Mouse (Mus musculus) B cell, adult 62 days (primary cell): Measurements from ENCODE around the gene Cd59a. TPM values are rescaled to one million over a fixed set of nuclear protein-coding genes. Genes with fewer than 3 reads are reported as not detected.

ENCODE experiments used
- total RNA-seq: library from RNA; stranded (reverse); gene quantifications from 4 replicates; pipeline ENCODE4 v1.2.4, GENCODE M21; 2023

The Cd59a gene
- 0.53 to 1.0 TPM (median 0.59 TPM) in 4 replicates for total RNA-seq

DNA sequence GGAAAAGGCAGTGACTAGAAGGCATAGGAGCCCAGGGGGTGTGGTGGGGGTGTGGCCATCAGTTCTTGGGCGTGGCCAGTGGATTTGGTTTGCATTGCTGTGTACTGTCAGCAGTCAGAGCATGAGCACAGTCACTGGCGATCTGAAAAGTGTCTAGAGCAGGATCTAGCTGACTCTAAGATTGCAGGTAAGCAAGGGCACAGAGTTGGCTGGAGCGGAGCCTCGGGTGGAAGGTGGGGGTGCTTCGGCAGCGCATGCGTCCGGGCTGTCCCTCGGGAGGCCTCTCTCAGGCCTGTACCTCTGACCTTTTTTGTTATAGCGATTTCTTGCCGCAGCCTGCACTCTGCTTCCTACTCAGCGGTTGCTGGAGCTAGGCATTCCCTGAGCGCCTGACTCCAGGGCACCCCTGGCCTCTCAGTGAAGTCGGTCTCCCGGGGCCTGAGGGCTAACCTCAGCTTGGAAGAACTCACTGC lies at the start of gene Cd59a:
TSS of gene Cd59a (plus strand) at position 61 of the 473 bp plus-strand sequence.

GRCm38 (mm10) chr2:104065526-104065925 lies 30.1 kb upstream of the Cd59a start, which contains the start of gene Gm10912:
TSS of gene Gm10912 (plus strand) at chr2:104065826.

GRCm38 (mm10) chr2:104068450-104068849 lies 27.2 kb upstream of the Cd59a start, which contains the start of gene Gm10799:
TSS of gene Gm10799 (minus strand) at chr2:104068550.

GRCm38 (mm10) chr2:104069704-104070185 lies 25.9 kb upstream of the Cd59a start, which contains the start of gene Cd59b:
TSS of gene Cd59b (plus strand) at chr2:104069849.

DNA sequence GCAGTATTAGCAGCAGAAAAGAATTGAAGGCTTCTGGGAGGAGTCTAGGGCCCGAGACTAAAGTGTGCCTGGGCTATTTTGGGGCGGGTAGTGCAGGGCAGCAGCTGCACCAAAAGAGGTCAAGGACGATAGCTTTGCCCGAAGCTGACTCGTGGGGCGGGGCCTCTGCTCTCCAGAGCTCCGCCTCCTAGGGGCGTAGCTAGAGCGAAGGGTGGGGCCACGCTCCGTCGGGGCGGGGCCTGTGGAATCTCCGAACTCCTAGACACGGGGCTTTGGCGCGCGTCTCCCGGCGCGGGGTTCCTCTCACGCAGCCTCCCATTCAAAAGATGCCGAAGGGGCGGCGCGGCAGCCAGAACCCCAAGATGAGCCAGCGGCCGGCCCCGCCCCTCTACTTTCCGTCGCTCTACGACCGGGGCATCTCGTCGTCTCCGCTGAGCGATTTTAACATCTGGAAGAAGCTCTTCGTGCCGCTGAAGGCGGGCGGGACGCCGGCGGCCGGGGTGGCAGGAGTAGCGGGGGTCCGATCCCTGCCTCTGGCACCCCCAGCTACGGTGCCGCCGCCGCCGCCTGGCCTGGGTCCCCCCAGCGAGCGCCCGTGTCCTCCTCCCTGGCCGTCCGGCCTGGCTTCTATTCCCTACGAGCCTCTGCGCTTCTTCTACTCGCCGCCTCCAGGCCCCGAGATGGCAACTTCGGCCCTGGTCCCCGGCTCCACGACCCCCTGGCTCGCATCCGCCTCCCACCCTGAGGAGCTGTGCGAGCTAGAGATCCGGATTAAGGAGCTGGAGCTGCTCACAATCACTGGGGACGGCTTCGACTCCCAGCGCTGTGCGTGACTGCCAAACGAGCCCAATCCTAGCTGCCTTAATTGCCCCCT lies 27.1 kb downstream of the Cd59a start, which contains the start of gene A930018P22Rik:
TSS of gene A930018P22Rik (plus strand) at position 265 of the 874 bp plus-strand sequence.

Other genes starting within 250 kb of the Cd59a start
- gene Lmo2, start 137.8 kb upstream of the Cd59a start, total RNA-seq: 217 to 220 TPM (median 219 TPM) in 4 replicates
- 21.7 to 26.9 TPM (median 26.3 TPM) in 4 replicates for gene Fbxo3, start 68.1 kb upstream of the Cd59a start, total RNA-seq
- gene 4931422A03Rik, start 67.4 kb upstream of the Cd59a start, total RNA-seq: not detected in 4 replicates
- gene Gm10912, start 30.0 kb upstream of the Cd59a start, total RNA-seq: 0.39 to 0.58 TPM in 2 of 4 replicates, not detected in the others
- gene Gm10799, start 27.3 kb upstream of the Cd59a start, total RNA-seq: not detected in 4 replicates
- 1.2 TPM in 1 of 4 replicates, not detected in the others for gene Cd59b, start 26.0 kb upstream of the Cd59a start, total RNA-seq
- gene A930018P22Rik, start 27.0 kb downstream of the Cd59a start, total RNA-seq: not detected in 4 replicates